Mouse (Mus musculus): ENCODE measurements around the gene Ehf.

Ehf gene

GRCm38 (mm10) chr2:103303132-103303531 lies at the start of gene Ehf:
Gene Ehf (minus strand): TSS chr2:103303278.
- no peak for DNase-seq (ENCODE audit: low read depth)

- DNase-seq (ENCODE audit: low read depth) = peak; percentile 39
Measured at GRCm38 (mm10) chr2:103347417-103347891, 44.4 kb upstream of the Ehf start.

GRCm38 (mm10) chr2:103346751-103347289 lies 43.7 kb upstream of the Ehf start:
- DNase-seq (ENCODE audit: low read depth) = no peak

GRCm38 (mm10) chr2:103343611-103344010 lies 40.5 kb upstream of the Ehf start:
- peak; percentile 83 for DNase-seq (ENCODE audit: low read depth)

- DNase-seq (ENCODE audit: low read depth) = no peak
Measured at GRCm38 (mm10) chr2:103342123-103342522, 39.0 kb upstream of the Ehf start.

GRCm38 (mm10) chr2:103341375-103341971 lies 38.4 kb upstream of the Ehf start:
- DNase-seq (ENCODE audit: low read depth) = no peak

- DNase-seq (ENCODE audit: low read depth) = no peak
Measured at GRCm38 (mm10) chr2:103338706-103339105, 35.6 kb upstream of the Ehf start.

- DNase-seq (ENCODE audit: low read depth) = no peak
Measured at GRCm38 (mm10) chr2:103337370-103337769, 34.3 kb upstream of the Ehf start.

- DNase-seq (ENCODE audit: low read depth) = no peak
Measured at GRCm38 (mm10) chr2:103336621-103337020, 33.5 kb upstream of the Ehf start.

- no peak for DNase-seq (ENCODE audit: low read depth)
Measured at GRCm38 (mm10) chr2:103336000-103336399, 32.9 kb upstream of the Ehf start.

GRCm38 (mm10) chr2:103331666-103332191 lies 28.7 kb upstream of the Ehf start:
- DNase-seq (ENCODE audit: low read depth) = peak; percentile 54

GRCm38 (mm10) chr2:103328731-103329130 lies 25.7 kb upstream of the Ehf start:
- DNase-seq (ENCODE audit: low read depth) = no peak

- no peak for DNase-seq (ENCODE audit: low read depth)
Measured at GRCm38 (mm10) chr2:103325301-103326048, 22.4 kb upstream of the Ehf start.

- DNase-seq (ENCODE audit: low read depth) = no peak
Measured at GRCm38 (mm10) chr2:103324320-103324719, 21.2 kb upstream of the Ehf start.

GRCm38 (mm10) chr2:103322171-103322570 lies 19.1 kb upstream of the Ehf start:
- no peak for DNase-seq (ENCODE audit: low read depth)

- no peak for DNase-seq (ENCODE audit: low read depth)
Measured at GRCm38 (mm10) chr2:103321638-103322037, 18.6 kb upstream of the Ehf start.

GRCm38 (mm10) chr2:103314002-103314401 lies 10.9 kb upstream of the Ehf start:
- no peak for DNase-seq (ENCODE audit: low read depth)

- DNase-seq (ENCODE audit: low read depth) = no peak
Measured at GRCm38 (mm10) chr2:103312640-103313039, 9.6 kb upstream of the Ehf start.

GRCm38 (mm10) chr2:103310663-103311062 lies 7.6 kb upstream of the Ehf start:
- DNase-seq (ENCODE audit: low read depth) = no peak

- DNase-seq (ENCODE audit: low read depth) = no peak
Measured at GRCm38 (mm10) chr2:103306686-103307085, 3.6 kb upstream of the Ehf start.

GRCm38 (mm10) chr2:103302669-103303068 lies 409 bp downstream of the Ehf start:
- no peak for DNase-seq (ENCODE audit: low read depth)

- DNase-seq (ENCODE audit: low read depth) = no peak
Measured at GRCm38 (mm10) chr2:103298711-103299463, 4.2 kb downstream of the Ehf start.

All from fibroblast of lung, adult 2 months (primary cell).